Mouse (Mus musculus): ENCODE results near the gene Ppme1. TPM values are rescaled to one million over a fixed set of nuclear protein-coding genes. Genes with fewer than 3 reads are reported as not detected.

The Ppme1 gene
- polyA plus RNA-seq, 1 experiment, result 46.3 TPM

DNA sequence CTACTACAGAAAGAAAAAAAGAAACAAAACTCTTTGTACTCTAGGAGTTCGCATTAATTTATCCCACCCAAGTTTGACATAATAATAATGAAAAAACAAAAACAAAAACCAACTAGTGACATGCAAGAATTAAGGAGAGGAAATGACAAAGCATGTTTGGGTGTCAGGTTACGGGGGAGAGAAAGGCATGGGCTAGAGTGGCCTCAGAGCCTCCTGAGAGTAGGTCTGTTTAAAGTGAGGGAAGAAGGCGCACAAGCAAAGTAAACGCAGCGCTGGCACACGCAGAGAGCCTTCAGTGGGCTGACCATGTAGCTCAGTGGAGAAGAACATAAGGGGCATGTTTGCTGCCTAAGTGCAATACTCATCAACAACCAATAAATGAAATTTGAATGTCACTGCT, 7.2 kb downstream of the Ppme1 start:
- DNase-seq (ENCODE audit: low read depth in 1 of 2, low spot score in 2 of 2), result no peak
- H3K36me3 ChIP-seq (ENCODE audit: control insufficient read depth, insufficient read depth, low read length), result no peaks in the 10 kb centered on the region; the same call in 1 of the 2 replicates
- no peaks in the 10 kb centered on the region for H3K4me1 ChIP-seq (ENCODE audit: control insufficient read depth, insufficient read depth, insufficient read length)
- H3K27ac ChIP-seq (ENCODE audit: insufficient read depth, low read length), result no peak overlapping the region
- no peak for TF ChIP-seq CTCF (IDR thresholded peaks at IDR 0.05; ENCODE audit: extremely low read depth, insufficient read depth, insufficient read length, insufficient replicate concordance)
- WGBS, result 63% methylated on average over 6 of the region's 6 CpGs
- H3K27me3 ChIP-seq (ENCODE audit: control insufficient read depth, insufficient read depth, low read length), result no peaks in the 10 kb centered on the region
- H3K4me3 ChIP-seq (ENCODE audit: extremely low read depth, insufficient read depth, insufficient read length), result no peak overlapping the region

DNA sequence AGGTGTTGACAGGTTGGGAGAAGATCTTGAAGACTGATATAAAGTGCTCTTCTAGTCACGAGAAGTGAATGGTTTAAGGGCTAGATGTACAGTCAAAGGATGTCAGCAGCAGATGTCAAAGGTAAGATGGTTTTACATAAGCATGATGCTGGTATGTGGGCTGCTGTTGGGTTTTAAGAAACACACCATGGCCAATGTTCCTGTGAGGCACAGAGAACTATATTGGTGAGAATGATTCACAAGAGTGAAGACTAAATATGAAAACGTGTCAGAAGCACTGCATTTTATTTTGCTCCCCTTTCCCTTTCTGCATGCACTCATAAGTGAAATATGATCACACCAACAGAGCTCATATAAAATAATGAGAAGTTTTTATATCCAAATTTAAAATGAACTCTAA, 8.9 kb downstream of the Ppme1 start:
- no peak for DNase-seq (ENCODE audit: low read depth in 1 of 2, low spot score in 2 of 2)
- H3K4me1 ChIP-seq (ENCODE audit: control insufficient read depth, insufficient read depth, insufficient read length), result no peaks in the 10 kb centered on the region
- 90% methylated on average over 2 of the region's 2 CpGs for WGBS
- no peak for TF ChIP-seq POLR2A (IDR thresholded peaks at IDR 0.05; ENCODE audit: low read depth, low read length)
- TF ChIP-seq CTCF (IDR thresholded peaks at IDR 0.05; ENCODE audit: extremely low read depth, insufficient read depth, insufficient read length, insufficient replicate concordance), result no peak
- H3K36me3 ChIP-seq (ENCODE audit: control insufficient read depth, insufficient read depth, low read length), result no peaks in the 10 kb centered on the region; the same call in 1 of the 2 replicates
- H3K27ac ChIP-seq (ENCODE audit: insufficient read depth, low read length), result no peak overlapping the region
- H3K4me3 ChIP-seq (ENCODE audit: extremely low read depth, insufficient read depth, insufficient read length), result no peak overlapping the region
- H3K27me3 ChIP-seq (ENCODE audit: control insufficient read depth, insufficient read depth, low read length), result no peaks in the 10 kb centered on the region

DNA sequence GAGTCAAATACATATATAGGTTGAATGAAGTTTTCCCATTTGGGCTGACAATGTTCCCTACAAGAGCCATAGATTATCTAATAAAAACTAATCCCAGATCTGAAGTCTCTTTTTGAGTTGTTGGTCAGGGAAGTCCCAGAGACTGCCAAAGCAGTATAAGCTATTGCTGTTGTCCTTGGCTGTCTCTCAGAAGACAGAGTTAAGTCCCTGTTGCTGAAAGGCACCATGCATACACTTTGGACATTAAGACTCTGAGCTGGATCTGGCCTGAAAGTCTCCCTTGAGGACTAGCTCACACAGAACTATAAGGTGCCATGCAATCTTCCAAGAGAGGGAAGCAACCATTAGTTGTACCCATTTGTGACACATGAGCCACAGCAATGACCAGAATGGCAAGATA, 14.3 kb downstream of the Ppme1 start:
- TF ChIP-seq POLR2A (IDR thresholded peaks at IDR 0.05; ENCODE audit: low read depth, low read length) (no peak), CTCF (IDR thresholded peaks at IDR 0.05; ENCODE audit: extremely low read depth, insufficient read depth, insufficient read length, insufficient replicate concordance) (no peak)
- Histone ChIP-seq H3K27me3 (ENCODE audit: control insufficient read depth, insufficient read depth, low read length) (no peaks in the 10 kb centered on the region), H3K4me3 (ENCODE audit: extremely low read depth, insufficient read depth, insufficient read length) (no peak overlapping the region), H3K27ac (ENCODE audit: insufficient read depth, low read length) (no peak overlapping the region), H3K4me1 (ENCODE audit: control insufficient read depth, insufficient read depth, insufficient read length) (no peaks in the 10 kb centered on the region), H3K36me3 (ENCODE audit: control insufficient read depth, insufficient read depth, low read length) (peaks cover 2% of the 10 kb centered on the region; the same call in 1 of the 2 replicates)
- no peak for DNase-seq (ENCODE audit: low read depth in 1 of 2, low spot score in 2 of 2)

DNA sequence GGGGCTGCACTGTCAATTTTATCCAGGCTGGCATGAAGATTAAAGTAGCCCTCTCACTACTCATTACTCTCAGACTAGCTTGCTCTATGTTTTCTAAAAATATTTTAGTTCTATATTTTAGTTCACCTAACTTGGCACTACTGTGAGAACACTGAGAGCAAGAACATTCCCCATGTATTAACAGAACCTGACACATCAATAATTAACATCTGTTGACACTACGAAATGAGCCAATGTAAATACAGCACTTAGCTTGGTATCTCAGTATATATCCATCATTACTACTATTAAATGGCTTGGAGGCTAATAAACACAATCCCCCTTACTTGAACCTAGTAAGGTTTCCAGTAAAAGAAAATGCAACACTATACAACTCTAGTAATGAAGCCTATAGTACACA, 15.3 kb downstream of the Ppme1 start:
- TF ChIP-seq POLR2A (IDR thresholded peaks at IDR 0.05; ENCODE audit: low read depth, low read length), result no peak
- no peak for TF ChIP-seq CTCF (IDR thresholded peaks at IDR 0.05; ENCODE audit: extremely low read depth, insufficient read depth, insufficient read length, insufficient replicate concordance)
- Histone ChIP-seq H3K27ac (ENCODE audit: insufficient read depth, low read length) (no peak overlapping the region), H3K4me1 (ENCODE audit: control insufficient read depth, insufficient read depth, insufficient read length) (no peaks in the 10 kb centered on the region), H3K27me3 (ENCODE audit: control insufficient read depth, insufficient read depth, low read length) (no peaks in the 10 kb centered on the region), H3K4me3 (ENCODE audit: extremely low read depth, insufficient read depth, insufficient read length) (no peak overlapping the region), H3K36me3 (ENCODE audit: control insufficient read depth, insufficient read depth, low read length) (peaks cover 2% of the 10 kb centered on the region; the same call in 1 of the 2 replicates)
- 96% methylated on average over 1 of the region's 1 CpGs for WGBS
- DNase-seq (ENCODE audit: low read depth in 1 of 2, low spot score in 2 of 2), result no peak

DNA sequence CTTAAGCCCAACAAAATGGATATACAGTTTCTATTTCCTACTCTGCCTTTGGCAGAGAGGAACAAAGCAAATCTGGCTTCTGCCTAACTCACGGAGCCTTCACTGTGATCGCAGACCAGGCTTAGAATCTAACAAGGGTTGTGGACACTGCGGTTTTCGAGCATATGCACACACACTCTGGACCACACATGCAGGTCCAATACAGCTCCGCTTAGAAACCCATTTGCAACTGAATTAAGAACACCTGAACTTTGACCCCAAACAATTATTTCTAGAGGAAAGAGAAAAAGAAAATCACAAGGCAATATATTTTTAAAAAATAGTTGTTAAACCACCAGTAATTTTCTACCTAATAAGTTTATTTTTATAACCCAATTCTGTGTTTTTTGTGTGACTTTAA, 15.8 kb downstream of the Ppme1 start:
- no peak overlapping the region for H3K27ac ChIP-seq (ENCODE audit: insufficient read depth, low read length)
- H3K36me3 ChIP-seq (ENCODE audit: control insufficient read depth, insufficient read depth, low read length), result peaks cover 2% of the 10 kb centered on the region; the same call in 1 of the 2 replicates

DNA sequence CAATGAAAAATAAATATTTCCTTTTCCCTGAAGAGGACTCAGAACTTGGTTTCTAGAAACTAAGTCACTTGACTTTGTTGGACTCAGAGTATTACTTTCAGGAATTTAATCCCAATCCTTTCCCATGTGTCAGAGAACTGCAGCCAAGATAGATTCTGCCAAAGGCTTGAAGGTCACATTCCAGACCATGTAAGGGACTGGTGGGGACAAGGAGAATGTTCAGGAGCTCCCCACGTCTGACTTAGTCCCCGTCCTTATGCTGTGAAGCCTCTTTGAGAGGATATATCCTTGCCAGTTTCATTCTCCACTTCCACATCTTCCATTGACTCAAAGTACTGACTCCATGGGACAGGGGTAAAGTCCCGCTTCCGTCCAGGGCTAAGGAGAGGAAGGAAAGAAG, 17.1 kb downstream of the Ppme1 start:
- no peaks in the 10 kb centered on the region for H3K27me3 ChIP-seq (ENCODE audit: control insufficient read depth, insufficient read depth, low read length)
- no peak overlapping the region for H3K27ac ChIP-seq (ENCODE audit: insufficient read depth, low read length)
- no peaks in the 10 kb centered on the region for H3K4me1 ChIP-seq (ENCODE audit: control insufficient read depth, insufficient read depth, insufficient read length)
- TF ChIP-seq CTCF (IDR thresholded peaks at IDR 0.05; ENCODE audit: extremely low read depth, insufficient read depth, insufficient read length, insufficient replicate concordance), result no peak
- TF ChIP-seq POLR2A (IDR thresholded peaks at IDR 0.05; ENCODE audit: low read depth, low read length), result no peak
- 89% methylated on average over 4 of the region's 4 CpGs for WGBS
- no peak for DNase-seq (ENCODE audit: low read depth in 1 of 2, low spot score in 2 of 2)
- H3K4me3 ChIP-seq (ENCODE audit: extremely low read depth, insufficient read depth, insufficient read length), result no peak overlapping the region
- peaks cover 3% of the 10 kb centered on the region; the same call in 1 of the 2 replicates for H3K36me3 ChIP-seq (ENCODE audit: control insufficient read depth, insufficient read depth, low read length)

More for the DNA sequence above, 15.8 kb downstream of the Ppme1 start:
- WGBS, result 94% methylated on average over 5 of the region's 5 CpGs
- no peak for DNase-seq (ENCODE audit: low read depth in 1 of 2, low spot score in 2 of 2)
- Histone ChIP-seq H3K4me1 (ENCODE audit: control insufficient read depth, insufficient read depth, insufficient read length) (no peaks in the 10 kb centered on the region), H3K27me3 (ENCODE audit: control insufficient read depth, insufficient read depth, low read length) (no peaks in the 10 kb centered on the region), H3K4me3 (ENCODE audit: extremely low read depth, insufficient read depth, insufficient read length) (no peak overlapping the region)
- no peak for TF ChIP-seq POLR2A (IDR thresholded peaks at IDR 0.05; ENCODE audit: low read depth, low read length)
- no peak for TF ChIP-seq CTCF (IDR thresholded peaks at IDR 0.05; ENCODE audit: extremely low read depth, insufficient read depth, insufficient read length, insufficient replicate concordance)

DNA sequence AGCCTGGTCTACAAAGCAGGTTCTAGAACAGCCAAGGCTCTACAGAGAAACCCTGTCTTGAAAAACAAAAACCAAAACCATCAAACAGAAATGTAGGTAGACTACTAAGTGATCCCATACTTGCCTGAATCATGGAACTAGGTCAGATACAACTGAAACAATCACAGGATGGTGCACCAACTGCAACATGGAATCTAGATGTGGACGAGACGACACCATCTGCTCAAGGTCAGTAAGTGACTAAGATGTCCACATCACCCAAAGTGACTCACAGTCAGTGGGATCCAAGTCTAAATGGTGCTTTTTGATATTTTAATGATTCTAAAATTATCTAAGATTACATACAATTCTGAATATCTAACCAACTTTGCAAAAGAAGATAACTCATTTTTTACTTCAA, 36.2 kb downstream of the Ppme1 start:
- H3K4me1 ChIP-seq (ENCODE audit: control insufficient read depth, insufficient read depth, insufficient read length), result no peaks in the 10 kb centered on the region
- DNase-seq (ENCODE audit: low read depth in 1 of 2, low spot score in 2 of 2), result no peak
- H3K27ac ChIP-seq (ENCODE audit: insufficient read depth, low read length), result no peak overlapping the region
- H3K27me3 ChIP-seq (ENCODE audit: control insufficient read depth, insufficient read depth, low read length), result no peaks in the 10 kb centered on the region
- WGBS, result 95% methylated on average over 2 of the region's 2 CpGs
- no peak overlapping the region for H3K4me3 ChIP-seq (ENCODE audit: extremely low read depth, insufficient read depth, insufficient read length)
- peaks cover 31% of the 10 kb centered on the region for H3K36me3 ChIP-seq (ENCODE audit: control insufficient read depth, insufficient read depth, low read length)
- TF ChIP-seq POLR2A (IDR thresholded peaks at IDR 0.05; ENCODE audit: low read depth, low read length) (no peak), CTCF (IDR thresholded peaks at IDR 0.05; ENCODE audit: extremely low read depth, insufficient read depth, insufficient read length, insufficient replicate concordance) (no peak)
